Mouse (Mus musculus): ENCODE data around the gene Camkv. TPM values are rescaled to one million over a fixed set of nuclear protein-coding genes. Genes with fewer than 3 reads are reported as not detected.

Camkv gene
- total and polyA plus RNA-seq, 3 experiments: not detected

DNA sequence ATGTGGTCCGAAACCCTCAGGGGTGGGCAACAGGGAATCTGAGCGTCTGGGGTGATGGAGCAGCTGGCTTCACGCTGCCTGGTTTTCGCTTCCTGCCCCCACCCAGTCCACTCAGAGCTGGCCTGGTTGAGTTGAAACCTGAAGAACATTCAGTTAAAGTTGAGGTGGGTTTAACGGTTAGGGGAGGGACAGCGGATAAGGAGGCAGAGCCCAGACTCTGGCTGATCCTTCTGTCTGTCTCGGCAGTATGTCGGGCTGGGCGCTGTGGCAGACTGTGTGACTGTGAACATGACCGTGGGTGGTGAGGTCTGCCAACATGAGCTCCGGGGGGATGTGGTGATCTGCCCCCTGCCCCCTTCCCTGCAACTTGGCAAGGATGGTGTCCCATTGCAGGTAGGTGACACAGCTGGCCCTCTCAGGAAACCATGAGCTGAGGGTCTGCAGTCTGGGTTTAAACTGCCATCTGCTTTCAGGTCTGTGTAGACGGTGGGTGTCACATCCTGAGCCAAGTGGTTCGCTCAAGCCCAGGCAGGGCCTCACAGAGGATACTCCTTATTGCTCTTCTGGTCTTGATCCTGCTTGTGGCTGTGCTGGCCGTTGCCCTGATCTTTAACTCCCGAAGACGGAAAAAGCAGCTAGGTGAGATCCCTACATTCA, 20.6 kb upstream of the Camkv start:
- Histone ChIP-seq H3K27me3 (replicated peaks) (peaks cover 90% of the 10 kb centered on the region), H3K79me2 (replicated peaks; ENCODE audit: control insufficient read depth, extremely low read depth, insufficient read depth, poor library complexity, severe bottlenecking) (no peaks in the 10 kb centered on the region), H3K4me1 (ENCODE audit: control insufficient read depth in 1 of 2, insufficient read depth in 2 of 2) (peaks cover 0 to 8% of the 10 kb centered on the region in 2 experiments; a peak in 2 of 4 replicates), H3K4me3 (replicated peaks in 1 of 3; ENCODE audit: low read depth in 2 of 3, low read length in 2 of 3, poor library complexity in 1 of 3) (no peak overlapping the region), H3K9me3 (replicated peaks; ENCODE audit: low read length) (no peaks in the 10 kb centered on the region), H3K9ac (ENCODE audit: insufficient read depth, low read depth) (no peak overlapping the region), H3K4me2 (ENCODE audit: insufficient read depth, low read depth, poor library complexity, severe bottlenecking) (no peak overlapping the region), H3K27ac (ENCODE audit: insufficient read depth, low read depth) (no peak overlapping the region), H3K36me3 (replicated peaks in 1 of 2; ENCODE audit: control insufficient read depth in 1 of 2, insufficient read depth in 1 of 2, low read length in 1 of 2) (no peaks in the 10 kb centered on the region)
- no peak for DNase-seq (ENCODE audit: extremely low read depth)
- TF ChIP-seq NELFE (IDR thresholded peaks at IDR 0.05; ENCODE audit: low read depth, low read length) (no peak), JUN (IDR thresholded peaks at IDR 0.05; ENCODE audit: insufficient read depth, low read depth, low read length) (no peak), MXI1 (IDR thresholded peaks at IDR 0.05; ENCODE audit: low read depth, low read length) (no peak), CHD1 (IDR thresholded peaks at IDR 0.05; ENCODE audit: low read depth, low read length) (no peak), CTCF (conservative IDR thresholded peaks at IDR 0.05 in 1 of 2, IDR thresholded peaks at IDR 0.05 in 1 of 2; ENCODE audit: low read depth in 2 of 2, low read length in 2 of 2) (no peak), ETS1 (conservative IDR thresholded peaks at IDR 0.05; ENCODE audit: low read depth, low read length) (no peak), SIN3A (IDR thresholded peaks at IDR 0.05; ENCODE audit: low read length) (no peak), MAZ (IDR thresholded peaks at IDR 0.05; ENCODE audit: low read depth, low read length) (no peak), ZNF384 (IDR thresholded peaks at IDR 0.05; ENCODE audit: low read depth, low read length) (no peak), NRF1 (IDR thresholded peaks at IDR 0.05; ENCODE audit: low read depth, low read length) (no peak), RAD21 (IDR thresholded peaks at IDR 0.05; ENCODE audit: low read depth, low read length) (no peak), USF2 (conservative IDR thresholded peaks at IDR 0.05; ENCODE audit: low read depth, low read length) (no peak), PAX5 (IDR thresholded peaks at IDR 0.05; ENCODE audit: low read length) (no peak), CHD2 (IDR thresholded peaks at IDR 0.05; ENCODE audit: low read length) (no peak), POLR2A (IDR thresholded peaks at IDR 0.05; ENCODE audit: low read depth, low read length) (no peak), BHLHE40 (IDR thresholded peaks at IDR 0.05; ENCODE audit: low read depth, low read length) (no peak), E2F4 (IDR thresholded peaks at IDR 0.05; ENCODE audit: insufficient replicate concordance, low read depth, low read length) (no peak), ZC3H11A (IDR thresholded peaks at IDR 0.05; ENCODE audit: low read depth, low read length) (no peak)
- dilution Hi-C loops (cut with MboI; ENCODE audit: extremely low pct_ligation_motif_present, extremely low pct_unique_long_range_greater_than_20kb, low sequenced_read_pairs): no loop called here
- in situ Hi-C loops (cut with MboI; ENCODE audit: low pct_ligation_motif_present, low pct_unique_long_range_greater_than_20kb, low sequenced_read_pairs): loop anchor here (5.0 kb wide), 1 partner anchor 152 kb away; no protein-coding TSS in a partner anchor

DNA sequence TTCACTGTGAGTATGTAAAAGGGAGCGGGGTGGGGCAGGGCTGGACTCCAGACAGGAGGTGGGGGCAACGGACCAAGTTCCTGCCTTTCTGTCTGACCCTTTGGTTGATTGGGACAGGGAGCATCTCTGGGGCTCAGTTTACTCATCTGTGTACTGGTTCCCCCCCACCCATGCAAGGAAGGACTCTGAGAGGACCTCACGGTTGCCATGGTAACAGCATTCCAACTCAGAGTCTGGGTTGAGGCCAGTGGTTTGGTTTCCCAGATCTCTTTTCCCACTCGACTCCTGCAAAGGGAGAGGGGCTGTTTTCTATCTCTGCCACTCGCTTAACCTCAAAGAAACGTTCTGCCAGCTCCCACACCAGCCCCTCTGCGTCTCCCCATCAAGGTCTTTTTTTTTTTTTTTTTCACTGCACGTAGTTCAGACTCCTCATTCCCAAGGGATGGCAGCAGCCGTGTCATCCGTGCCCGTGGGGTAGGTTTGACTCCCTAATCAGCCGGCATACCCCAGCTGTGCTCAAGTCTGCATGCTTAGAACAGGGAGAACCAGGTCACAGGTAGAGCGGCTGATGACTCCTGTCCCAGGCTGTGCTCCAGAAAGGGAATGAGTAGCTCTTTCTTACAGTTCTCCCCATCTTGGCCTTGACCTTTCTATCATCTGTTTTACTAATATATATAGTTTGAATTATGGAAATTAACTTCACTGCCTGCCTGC, 17.4 kb upstream of the Camkv start:
- in situ Hi-C loops (cut with MboI; ENCODE audit: low pct_ligation_motif_present, low pct_unique_long_range_greater_than_20kb, low sequenced_read_pairs): no loop called here

More for the DNA sequence above, 17.4 kb upstream of the Camkv start:
- dilution Hi-C loops (cut with MboI; ENCODE audit: extremely low pct_ligation_motif_present, extremely low pct_unique_long_range_greater_than_20kb, low sequenced_read_pairs): no loop called here
- Histone ChIP-seq H3K9ac (ENCODE audit: insufficient read depth, low read depth) (no peak overlapping the region), H3K4me1 (ENCODE audit: control insufficient read depth in 1 of 2, insufficient read depth in 2 of 2) (peaks cover 2 to 8% of the 10 kb centered on the region in 2 experiments; a peak in 2 of 4 replicates), H3K4me2 (ENCODE audit: insufficient read depth, low read depth, poor library complexity, severe bottlenecking) (no peak overlapping the region), H3K79me2 (replicated peaks; ENCODE audit: control insufficient read depth, extremely low read depth, insufficient read depth, poor library complexity, severe bottlenecking) (no peaks in the 10 kb centered on the region), H3K4me3 (replicated peaks in 1 of 3; ENCODE audit: low read depth in 2 of 3, low read length in 2 of 3, poor library complexity in 1 of 3) (no peak overlapping the region), H3K27ac (ENCODE audit: insufficient read depth, low read depth) (no peak overlapping the region), H3K27me3 (replicated peaks) (peaks cover 75% of the 10 kb centered on the region), H3K36me3 (replicated peaks in 1 of 2; ENCODE audit: control insufficient read depth in 1 of 2, insufficient read depth in 1 of 2, low read length in 1 of 2) (no peaks in the 10 kb centered on the region), H3K9me3 (replicated peaks; ENCODE audit: low read length) (no peaks in the 10 kb centered on the region)
- TF ChIP-seq HCFC1 (IDR thresholded peaks at IDR 0.05; ENCODE audit: low read depth, low read length) (no peak), RCOR1 (conservative IDR thresholded peaks at IDR 0.05; ENCODE audit: low read depth, low read length) (no peak), ZC3H11A (IDR thresholded peaks at IDR 0.05; ENCODE audit: low read depth, low read length) (no peak), SIN3A (IDR thresholded peaks at IDR 0.05; ENCODE audit: low read length) (no peak), UBTF (IDR thresholded peaks at IDR 0.05; ENCODE audit: low read depth, low read length) (no peak), TCF12 (IDR thresholded peaks at IDR 0.05; ENCODE audit: low read depth, low read length) (no peak), ZKSCAN1 (IDR thresholded peaks at IDR 0.05; ENCODE audit: borderline replicate concordance, low read depth, low read length) (no peak), EP300 (IDR thresholded peaks at IDR 0.05; ENCODE audit: low read length) (no peak), IRF4 (IDR thresholded peaks at IDR 0.05; ENCODE audit: low read depth, low read length) (no peak), GABPA (IDR thresholded peaks at IDR 0.05; ENCODE audit: insufficient replicate concordance, low read depth, low read length) (no peak), POLR2AphosphoS2 (IDR thresholded peaks at IDR 0.05; ENCODE audit: low read depth, low read length) (no peak), BHLHE40 (IDR thresholded peaks at IDR 0.05; ENCODE audit: low read depth, low read length) (no peak), MYC (IDR thresholded peaks at IDR 0.05; ENCODE audit: low read depth, low read length) (no peak), NELFE (IDR thresholded peaks at IDR 0.05; ENCODE audit: low read depth, low read length) (no peak), USF1 (IDR thresholded peaks at IDR 0.05; ENCODE audit: low read depth, low read length) (no peak)
- DNase-seq (ENCODE audit: extremely low read depth): no peak

Measured in CH12.LX (cell line).